Mouse (Mus musculus) layer of hippocampus, adult 11-12 months (tissue): ENCODE measurements at regions not wholly inside any gene's neighbourhood (a gene's known extent, or its start where the extent isn't known, plus 50 kb on each side); places are given as distances from the start of the nearest gene placed in this dataset.

Source experiments
- DNase-seq: peaks from one replicate; pipeline ENCODE4 v3.0.0; 2022; ENCODE audit warnings: low spot score

DNA sequence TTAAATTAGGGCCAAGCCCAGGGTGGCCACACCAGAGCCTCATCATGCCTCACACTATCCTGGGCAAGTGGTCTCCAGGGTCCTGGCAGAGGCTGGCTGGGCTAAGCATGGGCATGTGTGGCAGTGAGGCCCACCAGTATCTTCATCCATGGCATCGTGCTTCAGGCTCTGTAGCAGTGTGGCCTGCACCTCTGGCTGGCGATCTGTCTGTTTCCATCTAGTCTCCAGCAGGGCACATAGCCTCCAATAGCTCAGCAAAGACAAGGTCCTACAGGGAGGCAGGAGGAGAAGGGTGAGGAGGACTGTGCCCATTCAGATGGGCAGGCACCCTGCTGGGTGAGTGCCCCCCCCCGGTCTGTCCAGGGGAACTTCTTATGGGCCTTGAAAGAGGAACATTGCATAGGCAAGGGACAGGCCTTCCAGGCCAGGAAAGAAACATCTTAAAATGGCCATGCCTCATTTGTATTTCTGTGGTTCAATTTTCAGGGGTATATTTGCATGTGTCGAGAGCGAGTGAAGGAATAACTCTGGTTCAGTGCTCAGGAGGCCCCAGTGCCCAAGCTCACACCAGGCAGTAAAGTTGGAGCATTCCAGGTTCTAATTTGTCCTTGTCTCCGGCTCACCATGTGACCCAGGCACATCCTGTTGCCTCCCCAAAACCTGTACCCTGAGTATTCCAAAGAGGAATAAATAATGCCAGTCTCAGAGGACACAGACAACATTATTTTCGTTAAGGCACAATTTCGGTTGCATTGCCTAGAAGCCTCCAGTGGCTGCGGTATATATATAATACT lies 60.4 kb upstream of the Ppara start:
- no peak for DNase-seq

DNA sequence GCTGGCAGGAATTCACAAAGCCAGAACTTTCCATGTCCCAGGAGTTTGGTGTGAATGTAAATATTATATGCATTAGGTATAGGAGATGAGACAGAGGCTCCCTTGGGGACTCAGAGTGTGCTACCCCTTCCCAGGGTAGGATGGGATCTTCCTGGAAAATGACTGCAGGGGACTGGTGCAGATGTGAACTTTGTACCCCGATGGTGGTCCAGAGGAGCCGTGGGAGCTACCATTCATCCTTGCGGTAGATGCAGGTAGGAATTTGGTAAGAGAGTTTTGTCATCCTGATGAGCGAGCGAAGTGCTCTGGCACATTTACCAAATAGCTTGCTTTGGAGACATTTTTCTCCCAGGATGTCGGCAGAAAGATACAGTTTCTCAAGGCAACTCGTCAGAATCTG lies 59.7 kb upstream of the Ppara start:
- DNase-seq = no peak

DNA sequence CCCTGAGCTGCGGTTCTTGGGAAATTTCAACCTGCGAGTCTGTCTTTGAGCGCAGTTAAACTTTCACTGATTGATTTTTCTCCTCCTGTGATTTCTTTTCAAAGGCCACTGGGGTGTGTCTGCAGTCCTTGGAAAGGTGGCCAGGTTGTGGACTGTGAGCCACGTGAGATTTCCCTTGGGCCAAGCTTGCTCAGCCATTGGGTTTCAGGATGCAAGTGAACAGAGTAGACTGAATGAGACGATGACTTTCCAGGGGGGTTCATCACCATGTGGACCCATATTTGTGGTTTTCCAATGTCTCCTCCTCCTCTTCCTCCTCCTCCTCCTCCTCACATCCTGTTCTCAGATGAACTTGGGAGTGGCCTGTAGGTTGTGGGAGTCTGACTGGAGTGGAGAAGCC lies 59.0 kb upstream of the Ppara start:
- DNase-seq = no peak

DNA sequence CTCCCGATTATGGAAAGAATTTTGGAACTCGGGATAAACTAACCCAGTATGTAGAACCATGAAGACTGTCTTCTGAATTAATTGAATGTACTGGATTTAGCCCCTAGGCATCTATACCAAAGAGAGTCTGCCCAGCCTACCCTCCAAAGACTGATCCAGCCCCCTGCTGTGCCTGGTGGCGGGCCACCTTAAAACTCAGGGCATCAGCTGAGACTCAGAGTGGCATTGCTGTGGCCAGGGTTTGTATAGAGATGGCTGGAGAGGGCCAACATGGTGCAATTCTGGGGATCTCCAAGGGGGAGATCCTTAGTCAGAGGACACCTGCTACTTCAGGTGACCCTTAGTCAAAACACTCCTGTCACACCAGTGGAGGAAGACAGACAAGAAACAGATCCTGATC lies 58.6 kb upstream of the Ppara start:
- no peak for DNase-seq

DNA sequence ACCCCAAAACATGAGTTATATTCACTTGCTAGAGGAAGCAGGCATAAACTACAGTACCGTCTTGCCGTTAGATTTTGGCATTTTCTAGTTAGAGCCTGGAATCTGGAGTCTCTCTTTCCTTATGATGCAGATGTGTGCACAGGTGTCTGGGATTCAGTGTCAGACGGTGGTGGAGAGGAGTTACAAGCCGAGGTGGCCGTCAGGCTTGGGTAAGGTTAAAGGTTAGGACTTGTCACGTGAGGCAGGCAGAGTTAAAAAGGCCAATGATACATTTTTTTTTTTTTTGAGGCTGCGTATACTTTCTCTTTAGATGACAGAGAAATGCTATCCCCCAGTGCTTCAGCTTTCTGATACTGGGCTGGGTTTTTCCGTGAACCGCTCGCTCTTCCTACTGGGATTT lies 57.9 kb upstream of the Ppara start:
- DNase-seq = no peak

DNA sequence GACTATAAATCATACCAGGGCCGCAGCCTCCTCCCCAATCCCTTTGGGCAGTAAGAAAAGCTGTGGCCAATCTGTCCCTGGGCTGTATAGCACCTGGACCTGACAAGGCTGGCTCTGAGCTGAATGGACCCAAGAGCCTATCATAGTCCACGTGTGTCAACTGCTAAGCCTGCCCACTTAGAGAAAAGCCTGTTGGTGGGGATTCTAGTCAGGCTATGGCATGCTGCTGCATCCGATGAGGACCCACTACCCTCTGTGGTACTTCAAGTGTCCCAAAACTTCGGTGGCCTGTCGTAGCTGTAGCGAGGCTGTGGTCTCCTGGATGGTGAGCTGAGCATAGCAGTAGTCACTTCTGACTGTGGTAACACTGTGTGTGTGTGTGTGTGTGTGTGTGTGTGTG lies 57.4 kb upstream of the Ppara start:
- DNase-seq = no peak

DNA sequence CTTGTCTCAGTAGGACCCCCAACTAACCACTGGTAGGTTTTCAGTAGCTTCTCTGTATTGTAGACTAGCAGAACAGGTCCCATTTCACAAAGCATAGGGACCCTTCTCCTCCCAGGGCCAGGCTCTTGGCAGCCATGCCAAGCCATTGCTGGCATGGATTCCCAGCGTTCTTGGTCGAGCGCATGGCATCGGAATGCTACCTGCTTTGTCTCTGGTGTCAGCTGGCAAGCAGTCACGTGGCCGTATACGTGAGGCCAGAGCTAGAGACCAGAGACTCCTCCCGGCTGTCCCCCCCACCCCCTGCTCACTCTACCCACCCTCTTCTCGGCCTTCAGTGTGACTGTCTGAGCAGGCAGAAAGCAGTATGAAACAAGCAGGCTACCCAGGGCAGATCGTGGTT lies 56.9 kb upstream of the Ppara start:
- DNase-seq = peak; percentile 79

DNA sequence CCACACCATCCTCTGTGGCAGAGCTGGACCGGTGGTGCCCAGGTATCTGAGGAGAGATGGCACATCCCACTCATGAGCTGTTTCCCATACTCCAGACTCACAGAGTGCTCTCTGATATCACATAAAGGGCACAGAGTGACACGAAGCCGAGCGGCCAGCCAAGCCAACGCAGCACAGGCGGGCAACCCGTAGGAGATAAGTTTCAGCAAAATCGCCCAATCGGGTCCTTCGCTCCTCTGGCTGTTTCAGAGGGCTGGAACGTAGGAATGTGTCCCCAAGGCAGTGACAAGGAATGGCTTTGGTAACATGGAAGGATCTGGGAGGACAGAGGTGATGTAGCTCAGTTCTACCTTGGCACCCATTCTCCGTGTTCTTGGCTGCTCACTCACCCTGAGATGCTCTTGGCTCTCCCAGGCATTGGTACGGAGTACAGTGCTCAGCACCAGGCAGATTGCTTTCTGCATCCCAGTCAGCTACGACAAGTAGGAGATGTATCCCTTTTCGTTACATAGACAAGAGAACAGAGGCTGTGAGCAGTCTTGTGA lies 56.4 kb upstream of the Ppara start:
- no peak for DNase-seq

DNA sequence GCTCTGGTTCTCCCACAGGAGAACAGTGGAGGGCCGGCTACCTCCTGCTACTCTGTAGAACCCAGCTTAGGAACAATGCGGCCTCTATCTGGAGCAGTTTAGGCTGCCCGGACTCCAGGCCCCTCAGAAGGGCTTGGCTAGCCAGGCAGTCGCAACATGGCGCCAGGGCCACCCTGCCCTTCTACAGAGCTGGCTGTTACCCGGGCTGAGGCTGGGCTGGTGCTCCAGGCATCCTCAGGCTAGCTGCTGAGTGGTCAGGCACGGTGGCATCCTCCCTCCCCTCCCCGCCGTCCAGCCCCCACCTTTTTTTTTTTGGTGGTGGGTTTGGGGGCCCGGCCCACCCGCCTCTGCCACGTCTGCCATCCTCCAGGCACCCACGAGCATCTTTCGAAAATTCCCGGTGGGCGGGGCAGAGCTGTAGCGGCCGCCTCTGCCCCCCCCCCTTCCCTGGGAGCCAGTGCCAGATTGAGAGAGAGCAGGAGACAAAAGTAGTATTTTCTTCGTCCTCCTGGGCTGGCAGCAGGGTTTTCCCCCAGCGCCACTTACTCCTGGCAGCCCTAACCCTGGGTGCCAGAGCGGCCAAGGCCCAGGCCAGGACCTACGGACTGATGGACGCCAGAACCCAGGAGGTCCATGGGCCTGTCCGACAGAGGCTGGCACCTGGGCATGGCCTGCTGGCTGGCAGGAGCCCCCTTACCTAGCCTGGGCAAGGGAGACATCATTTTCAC lies 55.6 kb upstream of the Ppara start:
- peak; percentile 76 for DNase-seq

DNA sequence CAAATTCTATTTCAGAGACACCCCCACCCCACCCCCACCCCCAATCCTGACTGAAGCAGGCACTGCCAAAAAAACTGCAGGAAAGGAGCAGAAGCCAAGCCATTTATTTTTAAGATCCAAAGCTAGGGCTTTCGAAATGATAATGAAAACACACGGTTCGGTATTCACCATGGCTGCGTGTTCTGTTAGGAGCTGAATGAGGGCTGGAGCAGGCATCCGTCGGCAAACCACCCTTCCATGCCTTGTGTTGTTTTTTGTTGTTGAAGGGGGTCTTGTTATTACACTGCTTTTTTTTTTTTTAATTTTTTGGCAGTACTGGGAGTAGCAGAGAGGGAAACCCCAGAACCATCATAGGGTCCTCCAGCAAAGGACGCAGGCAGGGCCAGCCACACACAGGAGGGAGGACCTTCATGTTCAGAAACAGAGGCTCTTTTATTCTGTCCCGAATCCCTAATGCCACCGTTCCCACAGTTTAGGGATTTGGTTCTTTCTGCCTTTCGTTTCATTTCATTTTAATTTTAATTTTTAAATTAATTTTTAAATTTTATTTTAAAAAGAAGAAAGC lies 54.8 kb upstream of the Ppara start:
- DNase-seq = no peak

DNA sequence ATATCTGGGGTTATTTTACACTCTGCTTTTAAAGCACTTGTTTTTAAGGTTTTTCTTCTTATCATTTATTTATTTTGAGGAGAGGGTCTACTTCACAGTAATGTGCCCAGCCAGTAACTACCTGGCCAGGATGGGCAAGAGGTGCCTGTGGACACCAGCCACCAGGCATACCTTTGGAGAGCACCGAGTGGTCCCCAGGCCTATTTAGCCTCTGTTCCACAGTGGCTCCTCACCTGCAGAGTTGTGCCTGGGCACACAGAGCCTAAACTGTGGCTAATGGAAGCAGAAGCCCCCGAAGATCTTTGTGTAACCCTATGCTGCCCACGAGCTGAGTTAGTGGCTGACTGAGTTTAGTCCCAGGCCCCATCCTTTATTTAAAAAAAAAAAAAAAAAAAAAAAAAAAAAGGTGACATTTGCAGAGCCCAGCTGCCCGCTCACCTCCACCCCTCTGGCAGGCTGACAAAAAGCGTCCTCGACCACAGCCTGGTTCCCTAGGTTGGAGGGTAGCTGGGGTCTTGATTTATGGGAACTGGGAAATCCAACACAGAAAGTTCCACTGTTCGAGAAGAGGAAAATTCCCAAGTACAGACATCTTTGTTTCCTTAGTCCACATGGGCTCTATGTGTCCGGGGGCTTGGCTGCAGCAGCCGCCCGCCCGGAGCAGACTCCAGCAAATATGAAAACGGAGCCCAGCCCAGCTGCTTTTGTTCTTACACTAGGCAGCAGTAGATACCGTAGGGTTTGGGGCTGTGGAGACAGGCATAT lies 54.1 kb upstream of the Ppara start:
- DNase-seq = no peak

DNA sequence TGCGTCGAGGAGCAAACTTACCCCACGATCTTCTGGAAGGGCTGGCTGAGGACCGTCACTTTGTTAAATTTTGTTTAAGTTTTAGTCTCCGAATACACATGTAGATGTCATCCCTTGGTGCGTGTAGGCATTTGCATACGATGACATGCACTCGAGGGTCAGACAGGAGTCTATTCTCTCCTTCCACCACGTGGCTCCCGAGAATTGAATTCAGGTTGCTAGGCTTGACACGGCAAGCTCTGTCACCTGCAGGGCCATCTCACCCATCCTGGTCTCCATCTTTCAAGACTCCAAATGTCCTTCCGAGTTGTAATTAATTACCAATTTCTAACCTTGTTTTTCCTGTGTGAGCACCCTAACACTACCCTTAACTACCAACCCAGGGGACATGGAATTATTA lies 52.7 kb upstream of the Ppara start:
- no peak for DNase-seq

DNA sequence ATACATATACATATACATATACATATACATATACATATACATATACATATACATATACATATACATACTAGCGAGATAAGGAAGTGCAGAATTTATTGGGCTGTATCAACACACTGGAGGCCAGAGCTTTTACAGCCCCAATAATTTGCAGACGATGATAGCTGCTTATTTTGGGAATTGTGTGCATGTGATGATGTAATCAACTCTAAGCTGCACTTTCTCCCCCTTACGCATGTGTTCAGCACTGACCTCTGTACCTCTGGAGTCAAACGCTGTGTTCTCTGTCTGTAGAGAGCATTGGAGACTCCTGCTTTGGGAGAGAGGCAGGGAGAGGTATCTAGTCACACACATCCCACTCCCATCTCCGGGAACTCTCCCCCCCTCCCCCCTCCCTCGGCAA lies 52.0 kb upstream of the Ppara start:
- no peak for DNase-seq

DNA sequence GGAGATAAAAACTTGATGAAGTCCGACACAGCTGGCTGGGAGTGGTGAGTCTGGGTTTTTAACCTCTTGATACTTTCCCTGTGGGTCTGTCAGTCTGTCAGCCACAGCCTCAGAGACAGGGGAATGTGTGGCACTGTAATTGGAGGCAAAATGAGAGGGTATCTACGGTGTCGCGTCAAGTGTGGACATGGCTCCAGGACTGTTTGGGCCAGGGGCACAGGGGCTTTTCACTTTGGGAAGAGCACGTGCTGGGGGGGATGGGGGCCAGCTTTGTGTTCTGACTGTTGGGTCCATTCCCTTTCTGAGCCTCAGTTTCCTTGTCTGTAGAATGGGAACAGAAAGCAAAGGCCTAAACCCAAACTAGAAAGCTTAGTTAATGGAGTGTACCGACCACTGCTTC lies 51.5 kb upstream of the Ppara start:
- DNase-seq = no peak

DNA sequence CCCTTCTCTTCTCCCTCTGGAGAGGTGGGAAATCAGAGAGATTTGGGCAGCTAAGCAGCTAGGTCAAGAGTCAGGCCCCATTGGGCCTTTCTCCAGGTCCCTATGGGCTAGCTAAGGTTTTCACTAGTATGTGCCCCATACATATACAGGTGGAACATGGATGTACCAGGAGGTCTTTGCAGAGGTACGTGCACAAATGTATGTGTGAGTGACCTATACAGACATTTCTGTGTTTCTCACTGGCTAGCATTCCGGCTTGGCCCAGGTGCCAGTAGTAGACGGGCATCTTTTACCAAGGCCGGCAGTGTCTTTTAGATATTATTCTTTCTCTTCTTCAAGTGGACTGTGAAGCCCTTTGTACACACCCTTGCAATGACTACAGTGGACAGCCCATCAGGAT lies 51.1 kb upstream of the Ppara start:
- DNase-seq = no peak

DNA sequence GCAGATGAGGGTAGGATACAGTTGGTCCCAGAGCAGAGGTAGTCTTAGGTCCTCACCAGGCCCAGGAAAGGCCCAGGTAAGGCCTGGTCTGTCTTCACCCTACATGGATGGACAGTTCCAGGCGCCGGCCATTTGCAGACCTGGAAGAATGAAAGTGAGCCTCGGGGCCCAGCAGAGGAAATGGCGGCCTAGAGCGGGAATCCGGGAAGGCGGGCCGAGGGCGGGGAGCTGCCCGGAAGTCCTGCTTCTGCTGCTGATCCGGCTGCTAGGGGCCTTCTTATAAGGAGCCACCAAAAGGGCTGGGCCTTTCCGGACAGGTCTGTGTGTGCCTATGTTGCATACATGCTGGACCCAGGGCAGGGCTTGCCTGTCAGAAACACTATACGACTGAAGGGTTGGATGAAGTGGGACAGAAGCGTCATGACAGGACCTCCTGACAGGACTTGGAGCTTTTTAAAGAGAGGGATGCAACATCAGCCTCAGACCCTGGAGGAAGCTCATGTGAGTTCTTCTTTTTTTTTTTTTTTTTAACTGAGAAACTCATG lies 50.5 kb upstream of the Ppara start:
- DNase-seq = no peak

DNA sequence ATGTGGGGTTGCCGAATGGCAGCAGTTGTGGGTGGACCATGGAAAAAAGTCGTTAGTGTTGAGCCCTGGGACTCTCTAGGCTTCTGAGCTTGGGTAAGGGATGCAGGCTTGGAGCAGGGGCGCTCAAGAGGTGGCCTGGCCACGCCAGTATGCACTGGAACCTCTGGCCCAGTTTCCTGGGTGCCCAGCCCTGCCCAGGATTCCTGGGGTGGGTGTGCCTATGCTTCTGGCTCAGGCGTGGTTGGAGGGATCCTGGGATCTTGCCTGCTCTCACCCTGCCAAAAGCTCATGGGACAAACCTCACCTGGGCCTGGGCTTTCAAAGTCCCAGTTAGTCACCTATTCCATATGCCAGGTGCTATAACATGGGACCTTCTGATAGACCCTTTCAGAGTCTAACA lies 49.9 kb upstream of the Ppara start:
- DNase-seq = no peak
